Comparison of ENCODE assay signal across 22 mouse cellular contexts in the genomic region with DNA sequence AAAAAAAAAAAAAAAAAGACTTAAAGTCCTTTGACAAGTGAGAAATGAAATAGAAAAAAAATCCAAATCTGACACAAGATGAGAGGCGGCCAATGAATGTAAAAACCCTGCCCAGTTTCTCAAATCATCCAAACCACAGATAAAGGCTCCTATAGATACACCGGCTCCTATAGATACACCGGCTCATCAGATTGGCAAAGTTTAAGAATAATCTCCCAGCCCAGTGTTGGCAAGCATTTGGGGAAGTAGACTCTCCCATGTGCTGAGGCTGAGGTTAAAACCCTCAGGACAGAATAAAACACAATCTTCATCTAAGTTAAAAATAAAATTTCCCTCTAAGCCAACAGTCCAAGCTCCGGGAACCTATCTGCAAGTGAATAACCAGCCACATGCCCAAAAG.
"Had no signal": no experiment of that assay in that cellular context is flagged by ENCODE, and none has a peak within 500 bp of the region (broad histone marks: within the 10 kb centered on the region; RNA-seq: fewer than 3 reads in every experiment).

No protein-coding gene starts in this region.

- H3K36me3 ChIP-seq: liver, embryonic 13.5 days; liver, embryonic 15.5 days; lung, embryonic 15.5 days; midbrain, embryonic 10.5 days; midbrain, embryonic 12.5 days; neural tube, embryonic 13.5 days; neural tube, embryonic 15.5 days; stomach, embryonic 15.5 days had no signal

- DNase-seq: liver, embryonic 13.5 days; liver, postnatal 0 days; lung, adult 2 months; lung, postnatal 14 days; lung, postnatal 36 days; midbrain, embryonic 14.5 days; right cerebral cortex, postnatal 14 days; thymus, adult 2 months; thymus, postnatal 25 days had no signal

- H3K27ac ChIP-seq: liver, embryonic 13.5 days; liver, embryonic 15.5 days; lung, embryonic 15.5 days; macrophage; midbrain, embryonic 10.5 days; neural tube, embryonic 13.5 days; neural tube, embryonic 15.5 days; stomach, embryonic 15.5 days; stomach, postnatal 0 days had no signal

- H3K9ac ChIP-seq: liver, embryonic 13.5 days; liver, embryonic 15.5 days; liver, postnatal 0 days; lung, embryonic 15.5 days; midbrain, embryonic 12.5 days; neural tube, embryonic 13.5 days; neural tube, embryonic 15.5 days; stomach, embryonic 15.5 days had no signal

- H3K9me3 ChIP-seq: liver, embryonic 13.5 days; liver, embryonic 15.5 days; lung, embryonic 15.5 days; megakaryocyte, embryonic 14.5 days; midbrain, embryonic 10.5 days; midbrain, embryonic 12.5 days; neural tube, embryonic 13.5 days; neural tube, embryonic 15.5 days; stomach, embryonic 15.5 days had no signal

- ATAC-seq: liver, postnatal 0 days; lung, postnatal 0 days; midbrain, embryonic 16.5 days had no signal

- H3K4me3 ChIP-seq: liver, embryonic 13.5 days; liver, embryonic 15.5 days; lung, embryonic 15.5 days; megakaryocyte, embryonic 14.5 days; midbrain, embryonic 10.5 days; midbrain, embryonic 12.5 days; myocyte; neural tube, embryonic 13.5 days; neural tube, embryonic 15.5 days; stomach, embryonic 15.5 days had no signal

- H3K4me1 ChIP-seq: neural tube, embryonic 15.5 days; stomach, embryonic 15.5 days had no signal

- H3K27me3 ChIP-seq: liver, embryonic 13.5 days; liver, embryonic 15.5 days; lung, embryonic 15.5 days; midbrain, embryonic 12.5 days; neural tube, embryonic 13.5 days; neural tube, embryonic 15.5 days; stomach, embryonic 15.5 days had no signal
